Mouse (Mus musculus) embryonic stem cell, embryonic (primary cell): ENCODE measurements around the gene Wnt3a.

Experiments used
- CTCF ChIA-PET, 4 experiments: fragments of 300-600 bp in 2 of 4; fragments of 350-600 bp in 2 of 4; sonication (Branson Sonifier 250); formaldehyde crosslinking; loops; one replicate each; lab custom pipeline; 2022; ENCODE audit warnings: inconsistent platforms in 2 of 4; lab: Charles Lee
- POLR2A ChIA-PET, 4 experiments: fragments of 300-600 bp in 2 of 4; fragments of 350-600 bp in 2 of 4; sonication (Branson Sonifier 250); formaldehyde crosslinking; loops; one replicate each; lab custom pipeline; 2022; ENCODE audit warnings: antibody characterized with exemption in 4 of 4, inconsistent platforms in 1 of 4; lab: Charles Lee

Gene Wnt3a

DNA sequence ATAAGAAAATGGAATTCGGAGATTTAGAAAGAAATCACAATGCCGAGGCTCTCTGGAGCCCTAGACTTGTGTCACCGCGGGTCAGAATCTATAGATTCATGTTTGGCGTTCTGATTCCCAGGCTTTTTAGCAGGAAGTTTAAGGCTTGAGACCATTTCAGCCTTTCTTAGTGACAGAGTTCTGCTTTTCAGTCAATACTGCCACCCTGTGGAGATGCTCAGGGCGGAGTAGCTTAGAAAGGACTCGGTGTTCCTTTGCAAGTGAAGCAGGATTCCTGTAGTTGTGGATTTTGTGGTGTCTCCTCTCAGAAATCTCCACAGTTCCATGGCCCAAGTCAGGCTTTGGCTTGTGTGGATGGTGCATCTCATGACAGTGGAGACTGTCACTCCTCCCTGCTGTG lies 7.4 kb upstream of the Wnt3a start:
- ChIA-PET CTCF (interaction anchor here (0.5 to 5.1 kb wide), 49 partner anchors 8 to 791 kb away, joined by 3 to 53 read pairs (median 4); partner anchors contain the start of genes Wnt9a (in 1 of the 4) and Zfp867 (in 1 of the 4)), POLR2A (interaction anchor here in 2 of 4 experiments (0.6 to 1.9 kb wide), 7 partner anchors 28 to 68 kb away, joined by 3 to 9 read pairs (median 5); no protein-coding TSS in a partner anchor)

- ChIA-PET POLR2A (interaction anchor here in 2 of 4 experiments (0.7 to 1.5 kb wide), 4 partner anchors 28 to 178 kb away, joined by 3 to 4 read pairs (median 3); no protein-coding TSS in a partner anchor), CTCF (interaction anchor here (0.6 to 5.0 kb wide), 25 partner anchors 9 to 427 kb away, joined by 3 to 34 read pairs (median 4); partner anchors contain the start of genes Wnt9a (in 1 of the 4), Zfp867 (in 1 of the 4) and Zkscan17 (in 1 of the 4))
Measured at GRCm38 (mm10) chr11:59293616-59294015, 3.1 kb upstream of the Wnt3a start.

DNA sequence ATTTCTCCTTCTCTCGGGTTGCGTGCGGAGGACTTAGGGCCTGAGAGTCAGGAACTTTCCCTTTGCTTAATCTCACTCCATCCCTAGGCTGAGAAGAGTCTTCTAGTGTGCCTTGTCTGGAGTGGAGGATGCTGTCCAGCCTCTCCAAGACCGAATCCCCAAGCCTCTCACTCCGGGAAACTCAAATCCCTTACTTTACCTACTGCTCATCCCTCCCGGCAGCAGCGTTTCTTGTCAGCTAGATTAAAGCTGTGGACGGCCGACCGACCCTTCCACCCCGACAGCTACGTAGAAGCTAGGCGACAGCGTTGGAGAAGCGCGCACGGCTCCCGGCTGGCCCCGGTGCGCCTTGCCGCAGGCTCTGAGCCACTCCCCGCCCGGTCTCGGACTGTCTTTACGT lies 846 bp downstream of the Wnt3a start:
- CTCF ChIA-PET: interaction anchor here (0.6 to 5.0 kb wide), 13 partner anchors 9 to 375 kb away, joined by 3 to 34 read pairs (median 5); no protein-coding TSS in a partner anchor
- POLR2A ChIA-PET: interaction anchor here (0.6 to 1.6 kb wide), 11 partner anchors 9 to 335 kb away, joined by 3 to 5 read pairs (median 3); partner anchors contain the start of genes Hist3h2a (in 1 of the 4), Mrpl55 (in 1 of the 4) and Trim17 (in 1 of the 4)

DNA sequence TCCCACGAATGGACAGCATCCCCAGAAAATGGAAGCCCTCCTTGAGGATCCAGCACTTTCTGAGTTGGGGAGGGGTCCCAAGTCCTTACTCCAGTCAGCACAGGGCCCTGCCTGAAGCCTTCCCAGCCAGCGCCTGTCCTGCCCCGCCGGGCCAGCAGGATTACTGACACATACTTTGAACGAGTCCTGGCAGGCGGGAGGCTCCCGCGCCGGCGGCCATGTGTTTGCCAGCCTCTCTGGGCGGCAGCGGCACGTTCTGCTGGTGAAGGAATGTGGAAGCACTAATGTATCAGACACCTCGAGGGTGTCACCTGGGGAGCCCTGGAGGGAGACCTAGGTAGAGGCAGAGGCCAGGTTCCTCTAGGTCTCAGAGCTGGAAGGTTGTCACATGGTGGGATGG lies 6.4 kb downstream of the Wnt3a start:
- CTCF ChIA-PET: interaction anchor here in 2 of 4 experiments (0.6 to 0.7 kb wide), 2 partner anchors 18 to 199 kb away, joined by 3 read pairs; no protein-coding TSS in a partner anchor

DNA sequence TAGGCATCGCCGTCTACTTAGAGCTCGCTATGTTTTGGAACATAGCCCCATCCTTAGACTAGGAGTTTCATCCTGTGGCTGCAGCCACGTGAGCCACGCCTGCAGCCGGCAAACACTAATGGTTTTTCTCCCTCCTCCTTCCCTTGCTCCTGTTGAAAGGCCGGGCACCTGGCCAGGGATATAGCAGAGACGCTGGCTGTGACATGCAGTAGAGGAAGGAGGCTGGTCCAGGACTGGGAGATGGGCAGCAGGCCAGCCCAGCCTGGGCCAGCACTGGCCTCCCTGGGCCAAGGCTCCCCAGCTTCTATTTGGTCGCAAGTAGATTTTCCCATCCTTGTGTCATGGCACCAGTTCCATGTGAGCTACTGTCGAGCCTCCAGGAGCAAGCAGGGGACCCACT lies 7.6 kb downstream of the Wnt3a start:
- CTCF ChIA-PET: interaction anchor here in 3 of 4 experiments (0.7 to 2.0 kb wide), 3 partner anchors 15 to 44 kb away, joined by 3 to 6 read pairs (median 4); no protein-coding TSS in a partner anchor
- POLR2A ChIA-PET: interaction anchor here in 2 of 4 experiments (0.7 to 1.5 kb wide), 5 partner anchors 9 to 41 kb away, joined by 3 to 6 read pairs (median 4); no protein-coding TSS in a partner anchor

More for the DNA sequence above, 6.4 kb downstream of the Wnt3a start:
- POLR2A ChIA-PET: interaction anchor here in 1 of 4 experiments (1.2 kb wide), 1 partner anchor 24 kb away, joined by 4 read pairs; no protein-coding TSS in a partner anchor

- POLR2A ChIA-PET: interaction anchor here in 2 of 4 experiments (0.7 to 1.5 kb wide), 8 partner anchors 10 to 44 kb away, joined by 3 to 6 read pairs (median 3); no protein-coding TSS in a partner anchor
- CTCF ChIA-PET: interaction anchor here in 2 of 4 experiments (0.6 to 2.0 kb wide), 3 partner anchors 12 to 43 kb away, joined by 5 to 6 read pairs (median 5); no protein-coding TSS in a partner anchor
Measured at GRCm38 (mm10) chr11:59282111-59282510, 8.4 kb downstream of the Wnt3a start.

DNA sequence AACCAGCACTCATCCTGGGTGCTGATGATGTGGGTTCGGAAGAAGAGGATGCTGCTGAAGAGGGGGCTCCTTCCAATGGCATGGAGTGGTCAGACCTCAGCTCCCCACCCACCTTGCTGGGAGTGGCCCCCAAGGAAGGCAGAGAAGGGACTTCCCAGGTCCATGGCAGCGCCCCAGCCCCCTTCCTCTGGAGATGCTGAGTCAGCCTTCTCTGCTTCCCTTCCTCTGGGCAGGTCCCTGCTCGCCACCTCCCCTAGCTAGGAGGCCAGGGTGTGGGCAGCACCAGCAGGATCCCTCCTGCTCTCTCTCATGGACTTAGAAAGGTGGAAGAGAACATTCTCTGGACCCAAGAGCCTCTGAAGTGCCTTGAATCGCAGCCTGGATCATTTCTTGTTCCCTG lies 12.5 kb downstream of the Wnt3a start:
- POLR2A ChIA-PET: interaction anchor here in 2 of 4 experiments (1.6 to 1.9 kb wide), 2 partner anchors 13 to 28 kb away, joined by 3 to 6 read pairs; partner anchors contain the start of gene Wnt3a (in 1 of the 2)

DNA sequence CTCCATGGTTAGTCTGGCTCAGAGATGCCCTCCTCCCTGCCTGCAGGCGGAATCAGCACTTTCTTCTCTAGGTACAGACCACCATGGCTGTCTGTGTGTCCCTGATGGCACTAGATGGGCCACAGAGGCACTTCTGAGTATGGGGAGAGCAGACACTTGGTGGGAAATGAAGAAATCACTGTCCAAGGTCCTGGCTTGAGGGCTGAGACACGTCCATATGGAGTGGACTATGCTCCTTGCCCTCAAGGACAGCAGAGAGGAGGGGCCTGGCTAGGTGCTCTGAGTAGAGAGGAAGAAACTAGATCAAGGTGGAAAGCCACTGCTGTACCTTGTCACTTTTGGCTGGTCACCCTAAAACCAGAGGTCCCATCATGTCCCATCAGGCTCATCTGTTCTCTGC lies 13.7 kb downstream of the Wnt3a start:
- POLR2A ChIA-PET: no interaction called here
- CTCF ChIA-PET: interaction anchor here in 1 of 4 experiments (0.7 kb wide), 1 partner anchor 26 kb away, joined by 4 read pairs; no protein-coding TSS in a partner anchor

More for the DNA sequence above, 12.5 kb downstream of the Wnt3a start:
- CTCF ChIA-PET: interaction anchor here in 1 of 4 experiments (0.5 kb wide), 1 partner anchor 1203 kb away, joined by 6 read pairs; no protein-coding TSS in a partner anchor

DNA sequence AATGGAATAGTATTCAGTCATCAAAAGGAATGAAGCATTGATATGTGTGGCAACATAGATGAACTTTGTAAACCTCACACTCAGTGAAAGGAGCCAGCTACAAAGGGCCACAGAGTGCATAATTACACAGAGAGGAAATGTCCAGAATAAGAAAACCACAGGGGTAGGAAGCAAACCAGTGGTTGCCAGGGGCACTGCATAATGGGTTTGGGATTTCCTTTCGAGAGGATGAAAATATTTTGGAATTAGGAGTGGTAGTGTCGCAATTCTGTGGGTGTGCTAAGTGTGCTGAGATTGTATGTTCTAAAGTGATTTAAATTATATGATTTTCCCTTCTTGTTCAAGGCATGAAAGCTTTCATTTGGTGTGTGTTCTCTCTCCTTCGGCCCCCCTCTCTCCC lies 16.4 kb downstream of the Wnt3a start:
- POLR2A ChIA-PET: no interaction called here

DNA sequence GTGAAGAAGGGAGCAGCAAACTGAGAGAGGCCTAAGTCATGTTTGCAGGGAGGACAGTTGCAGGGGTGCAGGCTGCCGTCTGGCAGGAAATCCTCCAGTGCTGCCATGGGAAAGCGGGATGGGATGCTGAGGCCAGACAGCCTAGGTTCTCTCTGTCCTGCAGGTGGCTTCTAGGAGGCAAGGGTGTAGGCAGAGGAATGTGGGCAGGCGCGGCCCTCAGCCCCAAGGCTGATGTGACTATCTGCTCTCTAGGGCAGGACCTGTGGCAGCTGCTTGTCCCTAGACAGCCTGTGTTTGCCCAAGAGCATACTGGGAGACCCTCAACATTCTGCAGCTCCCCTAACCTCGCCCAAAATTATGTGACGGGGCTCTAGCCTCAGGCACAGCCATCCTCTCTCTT lies 23.8 kb downstream of the Wnt3a start:
- CTCF ChIA-PET: interaction anchor here in 1 of 4 experiments (1.1 kb wide), 1 partner anchor 47 kb away, joined by 3 read pairs; no protein-coding TSS in a partner anchor
- POLR2A ChIA-PET: no interaction called here

More for the DNA sequence above, 16.4 kb downstream of the Wnt3a start:
- CTCF ChIA-PET: no interaction called here

GRCm38 (mm10) chr11:59265154-59265813 lies 25.3 kb downstream of the Wnt3a start:
- POLR2A ChIA-PET: interaction anchor here in 3 of 4 experiments (0.7 to 1.5 kb wide), 5 partner anchors 16 to 37 kb away, joined by 3 to 4 read pairs (median 3); partner anchors contain the start of gene Arf1 (in 1 of the 3)
- CTCF ChIA-PET: interaction anchor here in 1 of 4 experiments (0.7 kb wide), 1 partner anchor 26 kb away, joined by 3 read pairs; no protein-coding TSS in a partner anchor

GRCm38 (mm10) chr11:59264593-59264992 lies 26.0 kb downstream of the Wnt3a start:
- POLR2A ChIA-PET: interaction anchor here in 2 of 4 experiments (0.8 to 1.5 kb wide), 3 partner anchors 15 to 37 kb away, joined by 3 to 4 read pairs (median 3); partner anchors contain the start of gene Arf1 (in 1 of the 2)
- CTCF ChIA-PET: interaction anchor here in 2 of 4 experiments (0.7 to 0.9 kb wide), 2 partner anchors 25 to 26 kb away, joined by 3 read pairs; no protein-coding TSS in a partner anchor

- ChIA-PET POLR2A (interaction anchor here in 2 of 4 experiments (0.8 to 1.8 kb wide), 2 partner anchors 18 to 20 kb away, joined by 3 to 4 read pairs; no protein-coding TSS in a partner anchor), CTCF (interaction anchor here in 1 of 4 experiments (0.9 kb wide), 1 partner anchor 25 kb away, joined by 3 read pairs; no protein-coding TSS in a partner anchor)
Measured at GRCm38 (mm10) chr11:59263870-59264563, 26.5 kb downstream of the Wnt3a start.

GRCm38 (mm10) chr11:59262308-59262707 lies 28.2 kb downstream of the Wnt3a start:
- CTCF ChIA-PET: no interaction called here
- POLR2A ChIA-PET: interaction anchor here in 1 of 4 experiments (1.8 kb wide), 1 partner anchor 20 kb away, joined by 4 read pairs; no protein-coding TSS in a partner anchor

DNA sequence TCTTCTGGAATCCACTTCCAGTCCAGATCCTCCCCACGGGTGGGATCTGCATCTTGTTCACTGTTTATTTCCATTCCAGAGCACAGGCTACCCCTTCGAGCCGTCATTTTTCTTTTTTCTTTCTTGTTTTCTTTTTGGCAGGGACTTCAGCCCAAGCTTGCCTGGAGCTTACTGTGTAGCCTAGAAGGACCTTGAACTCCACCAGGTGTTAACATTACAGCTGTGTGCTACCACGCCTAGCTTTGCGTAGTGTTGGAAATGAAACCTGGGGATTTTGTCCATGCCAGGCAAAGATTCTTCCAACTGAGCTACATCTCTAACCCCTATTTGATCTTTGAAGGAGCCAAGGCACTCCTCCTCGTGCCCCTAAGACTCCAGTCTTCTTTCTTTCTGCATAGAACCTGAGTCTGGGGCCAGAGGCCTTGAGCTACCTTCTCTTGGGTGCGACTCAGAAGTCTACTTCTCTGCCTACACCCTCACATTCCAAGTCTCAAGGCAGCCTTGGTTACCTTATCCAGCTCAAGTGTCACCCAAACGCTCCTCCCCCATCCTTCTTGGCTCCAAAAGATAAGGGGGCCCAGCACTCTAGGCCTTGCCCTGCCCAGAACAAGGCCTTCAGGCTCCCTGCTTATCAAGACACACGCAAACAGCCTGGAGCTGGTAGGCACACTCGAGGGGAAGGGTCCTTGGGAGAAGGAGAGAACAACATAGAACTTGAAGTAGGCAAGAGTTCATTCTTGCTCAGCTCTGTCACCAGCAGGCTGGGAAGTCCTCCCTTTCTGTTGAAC lies 29.7 kb downstream of the Wnt3a start:
- ChIA-PET POLR2A (interaction anchor here in 3 of 4 experiments (0.5 to 2.0 kb wide), 11 partner anchors 9 to 1456 kb away, joined by 3 to 10 read pairs (median 3); partner anchors contain the start of gene Wnt3a (in 1 of the 3)), CTCF (interaction anchor here in 3 of 4 experiments (0.8 to 1.6 kb wide), 5 partner anchors 10 to 33 kb away, joined by 3 to 5 read pairs (median 4); no protein-coding TSS in a partner anchor)

GRCm38 (mm10) chr11:59259647-59260046 lies 30.9 kb downstream of the Wnt3a start:
- CTCF ChIA-PET: no interaction called here
- POLR2A ChIA-PET: interaction anchor here in 2 of 4 experiments (0.8 to 2.0 kb wide), 5 partner anchors 10 to 31 kb away, joined by 3 to 10 read pairs (median 4); partner anchors contain the start of gene Wnt3a (in 1 of the 2)
